Mouse (Mus musculus) ES-Bruce4 (cell line): ENCODE measurements around the gene Park7.

Source experiments
- CTCF ChIP-seq: IDR thresholded peaks from one replicate; pipeline ENCODE4 v1.8.1; 2011; ENCODE audit warnings: low read depth, low read length
- POLR2A ChIP-seq: IDR thresholded peaks from one replicate; pipeline ENCODE4 v1.8.1; 2011; ENCODE audit warnings: low read length; ENCODE audit not compliant: insufficient read depth

DNA sequence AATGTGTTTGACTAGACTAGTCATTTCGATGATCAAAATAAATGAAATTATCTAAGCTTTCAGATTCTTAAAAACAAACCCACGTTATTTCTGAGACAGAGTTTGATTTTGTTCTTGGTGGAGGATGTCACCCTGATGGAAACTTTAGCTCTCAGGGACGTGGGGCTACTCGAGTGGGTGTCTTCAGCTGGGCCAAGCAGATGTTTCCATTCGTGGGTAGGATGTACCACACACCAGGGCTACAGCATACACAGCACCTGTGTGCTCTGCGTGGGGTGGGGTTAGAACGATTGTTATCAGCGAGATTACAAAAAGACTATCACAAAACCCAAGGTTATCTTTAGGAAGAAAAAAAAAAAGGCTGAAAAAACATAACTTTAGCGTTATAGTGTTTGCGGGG is 36.7 kb upstream of the Park7 start:
- TF ChIP-seq POLR2A (no peak), CTCF (no peak)
